Mouse (Mus musculus) stomach, postnatal 0 days (tissue): ENCODE measurements around the gene Fbxo40.

Source experiments
- CTCF ChIP-seq: IDR thresholded peaks from 2 replicates; pipeline ENCODE4 v1.5.1; 2016; ENCODE audit warnings: antibody characterized with exemption, low read depth, mild to moderate bottlenecking, moderate library complexity
- EP300 ChIP-seq: optimal IDR thresholded peaks from 2 replicates; pipeline ENCODE3; 2016; ENCODE audit warnings: antibody characterized with exemption

DNA sequence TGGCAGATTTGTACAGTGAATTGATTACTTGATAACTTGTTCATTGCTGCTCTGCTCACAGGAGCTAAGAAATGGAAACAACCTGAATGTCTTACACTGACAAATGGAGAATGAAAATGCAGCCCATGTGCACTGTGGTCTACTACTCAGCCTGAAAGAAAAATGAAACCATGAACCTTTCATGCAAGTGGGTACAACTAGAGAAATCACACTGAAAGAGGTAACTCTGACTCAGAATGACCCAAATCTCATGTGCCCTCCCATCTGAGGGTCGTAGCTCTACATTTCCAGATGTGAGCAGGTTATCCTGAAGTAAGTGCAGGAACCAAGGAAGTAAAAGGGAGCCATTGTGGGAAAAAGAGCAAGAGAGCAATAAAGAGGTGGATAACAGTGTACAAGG lies 6.5 kb downstream of the Fbxo40 start:
- TF ChIP-seq CTCF (no peak), EP300 (no peak)
